In the genomic region with DNA sequence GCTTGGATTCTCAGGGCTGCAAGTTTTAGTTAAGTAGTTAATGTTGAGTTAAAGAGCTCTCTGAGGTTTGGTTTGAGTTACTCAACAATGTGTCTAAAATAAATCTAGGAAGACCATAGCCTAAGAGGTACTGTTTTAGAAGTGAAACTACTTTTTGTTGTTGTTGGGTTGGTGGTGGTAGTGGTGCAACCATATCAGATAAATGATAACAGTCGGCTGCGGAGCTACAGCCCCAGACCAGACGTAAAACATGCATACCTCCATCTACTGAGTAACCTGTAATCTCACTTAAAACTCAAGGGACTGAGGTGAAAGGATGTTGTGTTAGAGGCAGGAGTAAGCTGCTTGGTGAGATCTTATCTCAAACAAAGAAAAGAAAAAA, we compare ENCODE assay signal across 10 mouse cellular contexts. TPM values are rescaled to one million over a fixed set of nuclear protein-coding genes. Genes with fewer than 3 reads are reported as not detected.
DNase-seq lines count a peak whose midpoint lies in the region; ATAC-seq and TF ChIP-seq lines count a peak whose summit lies in the region.
"Had no signal": no experiment of that assay in that cellular context is flagged by ENCODE, and none has a peak within 500 bp of the region (broad histone marks: within the 10 kb centered on the region; RNA-seq: fewer than 3 reads in every experiment).

No protein-coding gene starts in this region.

- no peaks in the 10 kb centered on the region for H3K27me3 ChIP-seq in heart, adult 2 months (ENCODE audit: control insufficient read depth, insufficient read depth, low read length)
- H3K27me3 ChIP-seq in lung, postnatal 0 days (replicated peaks; ENCODE audit: insufficient read depth, low read length), result no peaks in the 10 kb centered on the region
- no peaks in the 10 kb centered on the region for H3K27me3 ChIP-seq in intestine, postnatal 0 days (replicated peaks; ENCODE audit: control insufficient read depth, insufficient read depth, low read length)
- no peaks in the 10 kb centered on the region for H3K27me3 ChIP-seq in neural tube, embryonic 13.5 days

- H3K9ac ChIP-seq in heart, adult 2 months (ENCODE audit: low read depth, low read length), result no peak overlapping the region
- H3K9ac ChIP-seq in lung, postnatal 0 days (replicated peaks; ENCODE audit: low read depth), result 0 out of 2 replicates have a peak overlapping the region, but pooled peaks have one; percentile 92
- no peak overlapping the region for H3K9ac ChIP-seq in intestine, postnatal 0 days (ENCODE audit: low read depth, low read length)
- no peak overlapping the region for H3K9ac ChIP-seq in neural tube, embryonic 13.5 days

- DNase-seq in heart, adult 2 months, result peak in 1 of 2 experiments; percentile 8
- DNase-seq in heart, postnatal 4 days, result no peak
- DNase-seq in lung, postnatal 0 days (ENCODE audit: low spot score), result no peak
- DNase-seq in lung, postnatal 25 days (ENCODE audit: low spot score), result no peak
- DNase-seq in gastrocnemius, postnatal 10 days, result no peak
- DNase-seq in left cerebral cortex, adult 9 months (ENCODE audit: low spot score in 2 of 2), result no peak
- DNase-seq: right cerebral cortex, postnatal 4 days had no signal

- H3K4me1 ChIP-seq in heart, adult 2 months (ENCODE audit: control insufficient read depth, insufficient read depth, low read length), result peaks cover 13% of the 10 kb centered on the region
- H3K4me1 ChIP-seq in lung, postnatal 0 days (ENCODE audit: insufficient read depth, low read depth, low read length), result peaks cover 19% of the 10 kb centered on the region; the same call in 1 of the 2 replicates
- no peaks in the 10 kb centered on the region for H3K4me1 ChIP-seq in intestine, postnatal 0 days (replicated peaks; ENCODE audit: control insufficient read depth, insufficient read depth, low read length)
- H3K4me1 ChIP-seq in neural tube, embryonic 13.5 days (replicated peaks), result peaks cover 31% of the 10 kb centered on the region

- peaks cover 1% of the 10 kb centered on the region; the same call in 1 of the 2 replicates for H3K79me2 ChIP-seq in heart, adult 2 months (replicated peaks; ENCODE audit: control insufficient read depth, insufficient read depth, low read length)

- no peak for TF ChIP-seq EP300 in heart, adult 2 months (IDR thresholded peaks at IDR 0.05; ENCODE audit: insufficient read depth, low read depth, low read length)
- no peak for TF ChIP-seq EP300 in lung, postnatal 0 days (IDR thresholded peaks at IDR 0.05)

- peak overlapping the region; percentile 73 for H3K4me2 ChIP-seq in lung, postnatal 0 days (replicated peaks; ENCODE audit: low read depth, low read length)
- peak overlapping the region; percentile 79; the same call in 1 of the 2 replicates for H3K4me2 ChIP-seq in intestine, postnatal 0 days (replicated peaks; ENCODE audit: low read depth)
- peak overlapping the region; percentile 70; the same call in 1 of the 2 replicates for H3K4me2 ChIP-seq in neural tube, embryonic 13.5 days

- peak overlapping the region; percentile 100 for H3K4me3 ChIP-seq in heart, adult 2 months
- H3K4me3 ChIP-seq in lung, postnatal 0 days (ENCODE audit: low read depth, low read length), result peak overlapping the region; percentile 96; the same call in 1 of the 2 replicates
- peak overlapping the region; percentile 77; the same call in 1 of the 2 replicates for H3K4me3 ChIP-seq in intestine, postnatal 0 days (ENCODE audit: low read depth, low read length)
- peak overlapping the region; percentile 93 for H3K4me3 ChIP-seq in neural tube, embryonic 13.5 days

- ATAC-seq in lung, postnatal 0 days, result no peak
- no peak for ATAC-seq in intestine, postnatal 0 days
- no peak for ATAC-seq in neural tube, embryonic 13.5 days (ENCODE audit: low read depth)

- H3K36me3 ChIP-seq in heart, adult 2 months (ENCODE audit: control insufficient read depth, insufficient read depth, low read length), result peaks cover 4% of the 10 kb centered on the region
- H3K36me3 ChIP-seq in lung, postnatal 0 days (ENCODE audit: insufficient read depth, low read length), result no peaks in the 10 kb centered on the region
- H3K36me3 ChIP-seq in intestine, postnatal 0 days (ENCODE audit: control insufficient read depth, insufficient read depth), result no peaks in the 10 kb centered on the region
- H3K36me3 ChIP-seq in neural tube, embryonic 13.5 days, result 0 out of 2 replicates have a peak, but pooled peaks cover 5% of the 10 kb centered on the region

- 26% methylated on average over 3 of the region's 3 CpGs for WGBS in heart, adult 2 months
- 54% methylated on average over 3 of the region's 3 CpGs for WGBS in lung, postnatal 0 days
- 67% methylated on average over 3 of the region's 3 CpGs for WGBS in intestine, postnatal 0 days
- 88% methylated on average over 3 of the region's 3 CpGs for WGBS in neural tube, embryonic 13.5 days

- intact Hi-C loops in heart, adult 2 months (cut with DNase I), result no loop called here

- no peak for TF ChIP-seq POLR2A in heart, adult 2 months (IDR thresholded peaks at IDR 0.05; ENCODE audit: insufficient read depth, low read depth, low read length)

- peak overlapping the region; percentile 99 for H3K27ac ChIP-seq in heart, adult 2 months
- H3K27ac ChIP-seq in lung, postnatal 0 days (ENCODE audit: low read length), result peak overlapping the region; percentile 98; the same call in 1 of the 2 replicates
- H3K27ac ChIP-seq in intestine, postnatal 0 days (ENCODE audit: low read depth, low read length), result no peak overlapping the region
- no peak overlapping the region for H3K27ac ChIP-seq in neural tube, embryonic 13.5 days (replicated peaks)

- H3K9me3 ChIP-seq in lung, postnatal 0 days (ENCODE audit: low read length), result no peaks in the 10 kb centered on the region
- no peaks in the 10 kb centered on the region for H3K9me3 ChIP-seq in intestine, postnatal 0 days (ENCODE audit: control insufficient read depth)
- no peaks in the 10 kb centered on the region for H3K9me3 ChIP-seq in neural tube, embryonic 13.5 days

- TF ChIP-seq CTCF in heart, adult 2 months (IDR thresholded peaks at IDR 0.05), result no peak
- no peak for TF ChIP-seq CTCF in lung, postnatal 0 days (IDR thresholded peaks at IDR 0.05)
- TF ChIP-seq CTCF in intestine, postnatal 0 days (IDR thresholded peaks at IDR 0.05; ENCODE audit: low read depth), result no peak

RNA-seq across cellular contexts. Expression of a gene that starts 1.7 kb away (rescaled TPM):
- 10 to 100 TPM; 31.2 to 36.0 TPM for total RNA-seq in heart, adult 2 months (2021)
- 39.9 and 51.6 TPM in 2 replicates for polyA plus RNA-seq in heart, adult 2 months (2012; rRNA removed)
- total RNA-seq in heart, postnatal 4 days (2021), result 10 to 100 TPM; 29.9 to 33.8 TPM
- polyA plus RNA-seq in lung, postnatal 0 days (2015; fragmentation: Nextera tagmentation; extraction: Ambion mirVana), result 94.1 and 104 TPM in 2 replicates
- polyA plus RNA-seq in intestine, postnatal 0 days (2015; fragmentation: Nextera tagmentation; extraction: Ambion mirVana), result 68.4 and 75.5 TPM in 2 replicates
- 39.9 and 40.6 TPM in 2 replicates for polyA plus RNA-seq in neural tube, embryonic 13.5 days (2015; fragmentation: Nextera tagmentation; extraction: Ambion mirVana)
- total RNA-seq in gastrocnemius, postnatal 10 days (2021), result 10 to 100 TPM; 19.4 to 22.9 TPM

RNA-seq across cellular contexts. Expression of a gene that starts 17.3 kb away (rescaled TPM):
- total RNA-seq in heart, adult 2 months (2021), result not detected
- not detected in 2 replicates for polyA plus RNA-seq in heart, adult 2 months (2012; rRNA removed)
- total RNA-seq in heart, postnatal 4 days (2021), result not detected
- polyA plus RNA-seq in lung, postnatal 0 days (2015; fragmentation: Nextera tagmentation; extraction: Ambion mirVana), result 0.45 TPM in 1 of 2 replicates, not detected in the other
- not detected in 2 replicates for polyA plus RNA-seq in intestine, postnatal 0 days (2015; fragmentation: Nextera tagmentation; extraction: Ambion mirVana)
- polyA plus RNA-seq in neural tube, embryonic 13.5 days (2015; fragmentation: Nextera tagmentation; extraction: Ambion mirVana), result not detected in 2 replicates
- not detected for total RNA-seq in gastrocnemius, postnatal 10 days (2021)
- total RNA-seq: layer of hippocampus, postnatal 25 days had no signal

RNA-seq across cellular contexts. Expression of a gene that starts 31.7 kb away (rescaled TPM):
- total RNA-seq in heart, adult 2 months (2021), result 100 to 1,000 TPM in 1 of 2 experiments, 10 to 100 TPM in 1; 98.2 to 122 TPM
- 136 and 182 TPM in 2 replicates for polyA plus RNA-seq in heart, adult 2 months (2012; rRNA removed)
- 10 to 100 TPM; 66.2 to 67.4 TPM for total RNA-seq in heart, postnatal 4 days (2021)
- polyA plus RNA-seq in lung, postnatal 0 days (2015; fragmentation: Nextera tagmentation; extraction: Ambion mirVana), result 90.5 and 106 TPM in 2 replicates
- polyA plus RNA-seq in intestine, postnatal 0 days (2015; fragmentation: Nextera tagmentation; extraction: Ambion mirVana), result 123 and 124 TPM in 2 replicates
- 11.8 and 13.1 TPM in 2 replicates for polyA plus RNA-seq in neural tube, embryonic 13.5 days (2015; fragmentation: Nextera tagmentation; extraction: Ambion mirVana)
- 10 to 100 TPM; 13.4 to 17.0 TPM for total RNA-seq in gastrocnemius, postnatal 10 days (2021)

Comparison
In these comparisons a context has a peak if more than half of its experiments do, and no peak if none do; other contexts are left out.
1. H3K27ac ChIP-seq: peak in heart, adult 2 months (single experiment) and lung, postnatal 0 days (single experiment); none in intestine, postnatal 0 days (single experiment) and neural tube, embryonic 13.5 days (single experiment).
2. Peak in every context shown above with its lines, with median percentiles within 50 percentile points of each other: H3K4me3 ChIP-seq and H3K4me2 ChIP-seq.